Mouse (Mus musculus) layer of hippocampus, postnatal 36 days (tissue): Measurements from ENCODE around the gene Rffl. TPM values are rescaled to one million over a fixed set of nuclear protein-coding genes. Genes with fewer than 3 reads are reported as not detected.
"Not testable (repeated sequence)": the region's sequence is repeated elsewhere in the genome, so short reads cannot be mapped to it uniquely, and the experiment has no call there.

Experiments used
- DNase-seq, 2 experiments: peaks; one replicate each; pipeline ENCODE4 v3.0.0; 2022
- total RNA-seq, 2 experiments: library from RNA; stranded (reverse); gene quantifications; 2 replicates each; pipeline ENCODE4 v1.2.3; 2021

Rffl gene
- total RNA-seq, 2 experiments from 2014 or later, result 10.7 to 11.7 TPM

- peak; percentile 52 to 53 for DNase-seq
These were observed 25.5 kb downstream of the Rffl start for GRCm38 (mm10) chr11:82845415-82846078.

GRCm38 (mm10) chr11:82844771-82845414, 26.1 kb downstream of the Rffl start:
- no peak for DNase-seq

DNA sequence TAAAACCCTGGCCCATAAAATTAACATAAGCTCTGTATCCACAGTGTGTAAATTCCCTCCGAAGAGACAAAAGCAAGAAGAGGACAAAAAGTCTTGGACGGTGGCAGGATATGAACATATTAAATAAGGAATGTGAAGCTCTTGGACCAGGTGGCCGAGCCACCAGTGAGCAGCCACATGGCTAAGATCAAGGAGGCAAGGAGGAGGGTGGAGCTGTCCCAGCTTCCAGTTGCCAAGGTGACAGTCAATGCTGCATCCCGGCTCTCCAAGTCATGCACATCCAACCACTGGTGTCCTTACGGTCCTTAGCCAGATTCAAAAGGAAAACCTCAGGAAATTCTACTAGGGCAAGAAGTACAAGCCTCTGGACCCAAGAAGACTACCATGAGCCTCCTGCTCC, 32.5 kb downstream of the Rffl start:
- no peak for DNase-seq

DNA sequence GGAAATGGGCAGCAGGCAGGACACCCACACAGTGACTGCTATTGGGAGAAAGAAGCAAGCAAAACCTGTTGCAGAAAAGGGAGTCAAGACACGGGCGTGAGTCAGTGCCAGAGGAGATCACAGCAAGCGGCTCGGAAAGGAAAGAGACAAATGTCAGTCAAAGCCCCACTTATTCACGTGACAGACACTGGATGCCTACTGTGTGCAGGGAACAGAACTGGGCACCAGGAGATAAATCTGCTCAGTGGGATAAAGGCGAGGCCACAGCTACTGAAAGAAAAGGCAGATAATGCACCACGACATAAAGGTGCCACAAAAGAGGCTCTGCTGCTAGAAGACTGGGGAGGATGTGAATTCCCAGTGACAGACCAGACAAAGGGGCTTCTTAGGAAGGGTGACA, 33.2 kb downstream of the Rffl start:
- DNase-seq, result no peak

- no peak for DNase-seq
These were observed 33.8 kb downstream of the Rffl start for GRCm38 (mm10) chr11:82837192-82837591.

GRCm38 (mm10) chr11:82835616-82836432, 35.2 kb downstream of the Rffl start:
- no peak for DNase-seq

DNA sequence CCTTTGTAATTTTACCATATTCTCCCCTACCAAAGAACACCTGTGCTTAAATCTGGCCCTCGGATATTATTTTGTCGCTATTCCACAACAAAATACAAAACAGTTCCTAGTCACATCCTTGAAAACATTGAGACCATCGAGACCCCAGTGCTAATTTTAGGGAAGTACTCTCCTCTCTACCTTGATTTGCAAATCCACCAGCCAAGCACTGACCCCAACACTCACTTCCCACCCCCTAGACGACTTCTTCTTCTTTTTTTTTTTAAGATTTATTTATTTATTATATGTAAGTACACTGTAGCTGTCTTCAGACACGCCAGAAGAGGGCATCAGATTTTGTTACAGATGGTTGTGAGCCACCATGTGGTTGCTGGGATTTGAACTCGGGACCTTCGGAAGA, 36.7 kb downstream of the Rffl start:
- not testable (repeated sequence) for DNase-seq

GRCm38 (mm10) chr11:82833929-82834328, 37.1 kb downstream of the Rffl start:
- DNase-seq, result no peak

DNA sequence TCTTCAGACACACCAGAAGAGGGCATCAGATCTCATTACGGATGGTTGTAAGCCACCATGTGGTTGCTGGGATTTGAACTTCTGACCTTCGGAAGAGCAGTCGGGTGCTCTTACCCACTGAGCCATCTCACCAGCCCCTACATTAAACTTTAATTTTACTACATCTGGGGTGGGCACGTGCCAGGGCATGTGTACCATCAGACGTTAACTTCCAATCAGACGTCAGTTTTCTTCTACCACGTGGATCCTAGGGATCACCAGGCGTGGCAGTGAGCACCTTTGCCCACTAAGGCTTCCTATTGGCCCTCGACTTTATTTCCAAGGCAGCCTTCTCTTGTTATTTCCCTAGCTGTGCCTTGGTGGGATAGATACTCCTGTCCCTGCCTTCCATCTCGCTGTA, 38.6 kb downstream of the Rffl start:
- DNase-seq, result not testable (repeated sequence)

DNA sequence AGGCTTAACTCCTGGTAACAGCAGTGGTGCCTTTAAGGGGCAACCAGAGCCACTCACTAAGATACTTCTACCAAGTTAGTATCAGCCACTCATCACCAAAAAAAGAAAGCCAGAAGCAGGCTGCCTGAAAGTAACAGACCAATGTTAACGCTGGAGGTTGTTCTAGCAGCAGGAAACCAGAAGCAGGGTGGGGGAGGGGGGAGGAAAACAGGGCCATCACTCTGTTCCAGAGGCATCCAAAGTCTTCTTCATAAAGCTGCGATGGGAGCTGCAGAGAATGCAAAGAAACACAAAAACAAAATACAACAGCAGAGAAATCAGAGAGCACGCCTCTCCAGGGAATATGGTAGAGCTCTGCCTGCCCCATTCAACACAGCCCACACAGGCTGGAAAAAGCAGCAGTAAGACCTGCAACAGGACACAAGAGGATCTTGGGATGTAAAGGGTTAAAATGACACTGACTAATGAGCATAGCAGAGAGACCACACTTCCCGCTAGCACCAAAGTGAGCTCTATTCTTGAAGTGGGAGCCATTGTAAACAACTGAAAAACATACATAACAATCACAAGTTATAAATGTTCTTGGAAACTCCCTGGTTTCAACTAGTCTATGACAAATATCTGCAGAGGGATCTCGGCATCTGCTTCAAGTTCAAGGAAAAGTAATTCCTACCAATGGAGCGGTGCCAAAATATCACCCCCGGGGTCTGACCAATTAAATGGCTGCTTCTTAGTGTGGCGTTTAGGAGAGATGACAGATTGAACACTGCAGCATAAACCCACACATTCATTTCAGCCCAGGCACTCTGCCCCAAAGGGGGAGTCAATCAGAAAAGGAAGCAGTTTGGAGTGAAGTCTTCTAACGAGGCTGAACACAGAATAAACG, 39.8 kb downstream of the Rffl start:
- DNase-seq, result no peak

DNA sequence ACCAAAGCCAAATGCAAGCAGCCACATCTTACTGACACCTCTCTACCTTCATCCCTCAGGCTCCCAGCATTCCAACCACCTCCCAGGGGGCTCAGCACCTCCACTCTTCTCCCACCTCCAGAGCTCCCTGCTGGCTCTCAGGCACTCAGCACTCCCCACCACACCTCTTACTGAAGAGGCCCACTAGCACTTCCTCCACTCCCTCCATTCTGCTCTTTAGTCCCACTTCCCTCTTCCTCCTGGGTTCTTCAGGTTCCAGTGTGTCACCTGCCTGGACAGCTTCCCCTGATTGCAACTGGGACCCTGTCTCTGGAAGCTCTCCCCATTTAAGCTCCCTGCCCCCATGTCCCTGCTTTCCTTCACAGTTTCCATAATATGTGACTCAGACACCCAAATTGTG, 44.2 kb downstream of the Rffl start:
- DNase-seq, result no peak

DNA sequence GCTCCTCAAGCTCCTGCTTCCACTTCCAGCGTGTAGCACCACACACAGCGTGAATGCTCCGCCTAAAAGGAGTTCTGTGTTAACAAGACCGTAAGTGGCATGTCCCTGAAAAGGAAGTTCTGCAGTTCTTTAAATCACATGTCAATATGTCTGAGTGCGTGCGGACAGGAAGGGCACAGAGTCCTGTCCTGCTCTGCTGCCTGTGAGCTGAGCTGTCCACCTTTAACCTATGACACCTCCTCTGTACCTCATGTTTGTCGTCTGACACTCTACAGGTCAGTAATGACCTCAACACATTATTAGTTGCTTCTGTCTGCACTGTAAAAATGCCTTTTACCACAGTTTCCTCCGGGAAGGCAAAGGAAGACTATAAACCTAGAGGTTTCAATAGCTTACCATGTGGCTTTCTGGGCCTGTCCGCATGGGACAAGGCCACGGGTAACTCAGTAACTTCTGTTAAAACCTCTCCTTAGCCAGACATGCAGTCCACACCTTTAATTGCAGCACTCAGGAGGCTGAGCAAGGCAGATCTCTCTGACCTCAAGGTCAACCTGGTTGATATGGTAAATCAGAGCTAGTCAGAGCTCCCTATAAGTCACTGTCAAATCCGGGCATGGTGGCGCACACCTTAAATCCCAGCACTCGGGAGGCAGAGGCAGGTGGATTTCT, 50.1 kb downstream of the Rffl start:
- no peak for DNase-seq

GRCm38 (mm10) chr11:82819350-82819749, 51.7 kb downstream of the Rffl start:
- DNase-seq, result no peak

- no peak for DNase-seq
These were observed 62.5 kb downstream of the Rffl start for GRCm38 (mm10) chr11:82808485-82808884.

DNA sequence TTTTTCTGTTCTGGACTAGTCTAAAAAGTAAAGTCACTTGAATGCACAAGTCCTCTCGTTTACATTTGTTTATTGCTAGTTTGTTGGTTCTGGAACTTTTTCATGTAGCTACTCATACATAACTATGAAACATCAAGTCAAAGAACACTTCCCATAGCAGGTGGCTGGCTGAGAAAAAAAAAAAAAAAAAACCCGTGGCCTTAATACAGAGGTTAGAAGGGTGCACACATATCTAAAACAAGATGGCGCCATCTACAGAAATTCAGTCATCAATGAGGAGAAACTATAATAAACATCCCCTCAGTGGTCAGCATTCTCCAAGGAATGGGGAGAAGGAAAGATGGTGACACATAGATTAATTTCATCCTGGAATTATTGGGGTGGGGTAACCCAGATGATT, 63.6 kb downstream of the Rffl start:
- DNase-seq, result no peak

DNA sequence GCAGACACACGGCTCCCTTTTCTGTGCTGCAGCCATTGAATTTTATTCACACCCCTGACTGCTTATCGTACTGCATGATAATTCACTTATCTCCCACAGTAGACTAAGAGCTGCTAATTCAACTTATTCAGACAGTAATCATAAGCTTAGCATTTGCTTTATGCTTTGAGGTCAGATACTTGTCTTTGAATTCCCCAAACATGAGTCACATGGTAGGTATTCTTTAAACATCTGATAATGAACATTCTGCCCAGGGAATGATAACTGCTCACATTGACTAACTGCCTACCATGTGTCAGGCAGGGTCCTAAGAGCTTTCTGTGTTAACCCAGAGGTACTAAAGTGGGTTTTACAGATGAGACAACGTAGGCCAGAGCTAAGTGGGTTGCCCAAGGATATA, 64.4 kb downstream of the Rffl start:
- DNase-seq, result no peak

DNA sequence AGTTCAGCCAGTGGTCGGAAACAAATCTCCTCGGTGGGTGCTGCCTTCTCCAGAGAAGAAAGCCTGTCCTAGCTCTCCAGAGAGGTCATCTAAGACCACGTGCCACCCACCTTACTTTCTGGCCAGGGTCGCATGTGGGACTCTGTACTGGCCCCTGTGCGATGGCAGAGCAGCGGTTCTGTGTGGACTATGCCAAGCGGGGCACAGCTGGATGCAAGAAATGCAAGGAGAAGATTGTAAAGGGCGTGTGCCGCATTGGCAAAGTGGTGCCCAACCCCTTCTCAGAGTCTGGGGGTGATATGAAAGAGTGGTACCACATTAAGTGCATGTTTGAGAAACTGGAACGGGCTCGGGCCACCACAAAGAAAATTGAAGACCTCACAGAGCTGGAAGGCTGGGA, 87.6 kb downstream of the Rffl start:
- no peak for DNase-seq

DNA sequence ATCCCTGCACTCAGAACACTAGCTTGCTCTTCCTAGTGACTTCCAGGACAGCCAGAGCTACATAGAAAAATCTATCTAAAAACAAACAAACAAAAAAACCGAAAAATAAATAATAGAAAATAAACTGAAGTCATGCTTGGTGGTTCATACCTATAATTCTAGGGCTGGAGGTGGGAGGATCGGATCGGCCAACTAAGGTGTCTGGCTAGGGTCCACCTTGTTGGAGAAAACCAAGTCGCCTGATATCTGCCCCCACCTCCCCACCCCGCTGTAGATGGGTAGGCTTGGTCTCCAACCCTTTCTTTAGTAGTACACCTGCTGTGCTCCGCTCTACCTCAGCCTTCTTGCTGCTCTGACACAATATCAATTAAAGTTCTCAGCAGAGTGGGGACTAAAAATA, 88.8 kb downstream of the Rffl start:
- no peak for DNase-seq

GRCm38 (mm10) chr11:82780983-82781903, 89.8 kb downstream of the Rffl start, which contains the start of gene Lig3:
TSS of gene Lig3 (plus strand) at chr11:82781108.
- DNase-seq, result peak; percentile 92 to 94

- DNase-seq, result no peak
These were observed 90.9 kb downstream of the Rffl start for GRCm38 (mm10) chr11:82780134-82780533.

DNA sequence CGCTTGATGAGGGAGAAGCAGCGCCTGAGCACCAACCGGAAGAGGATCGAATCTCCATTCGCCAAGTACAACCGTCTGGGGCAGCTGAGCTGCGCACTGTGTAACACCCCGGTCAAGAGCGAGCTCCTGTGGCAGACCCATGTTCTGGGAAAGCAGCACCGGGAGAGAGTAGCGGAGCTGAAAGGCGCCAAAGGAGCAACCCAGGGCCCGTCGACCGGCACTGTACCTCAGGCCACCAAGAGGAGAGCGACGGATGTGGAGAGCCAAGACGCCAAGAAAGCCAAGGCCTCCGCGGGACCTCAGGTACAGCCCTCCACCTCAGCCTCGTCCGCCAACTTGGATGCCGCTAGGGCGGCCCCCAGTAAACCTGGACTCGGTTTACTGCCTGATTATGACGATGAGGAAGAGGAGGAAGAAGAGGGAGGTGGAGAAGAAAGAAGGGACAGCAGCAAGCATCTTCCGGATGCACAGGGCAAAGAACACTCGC, 106.5 kb downstream of the Rffl start:
- no peak for DNase-seq
